Mouse (Mus musculus) lung, postnatal 0 days (tissue): Measurements from ENCODE around the gene Ermap.

Experiments
- CTCF ChIP-seq: IDR thresholded peaks from 2 replicates; pipeline ENCODE4 v1.5.1; 2016; ENCODE audit warnings: antibody characterized with exemption, mild to moderate bottlenecking
- EP300 ChIP-seq: IDR thresholded peaks from 2 replicates; pipeline ENCODE4 v1.6.1; 2016; ENCODE audit warnings: antibody characterized with exemption, mild to moderate bottlenecking, control low read depth

- TF ChIP-seq EP300 (no peak), CTCF (no peak)
These were observed 5.2 kb upstream of the Ermap start, which contains the start of gene Svbp for GRCm38 (mm10) chr4:119194909-119195581.
